Mouse (Mus musculus) cortical plate, adult 2 months (tissue): ENCODE measurements around the gene Pank4. TPM values are rescaled to one million over a fixed set of nuclear protein-coding genes. Genes with fewer than 3 reads are reported as not detected.
A peak's percentile ranks its signal among the peaks of the same experiment; 100 is the strongest.

Experiments
- H3K27ac ChIP-seq: fragments of 200-500 bp; 2 replicates; pipeline ENCODE4 v1.5.1; 2012; ENCODE audit warnings: low read length, control low read depth, inconsistent platforms; ENCODE audit not compliant: insufficient read depth
- H3K4me1 ChIP-seq: fragments of 200-500 bp; 2 replicates; pipeline ENCODE4 v1.6.1; 2011; ENCODE audit warnings: low read length; ENCODE audit not compliant: control insufficient read depth, insufficient read depth
- H3K4me3 ChIP-seq: fragments of 200-500 bp; 2 replicates; pipeline ENCODE4 v1.5.1; 2011; ENCODE audit warnings: mild to moderate bottlenecking, low read length, control low read depth; ENCODE audit not compliant: insufficient read depth
- CTCF ChIP-seq: fragments of 200-500 bp; IDR thresholded peaks from 2 replicates; pipeline ENCODE4 v1.5.1; 2011; ENCODE audit warnings: mild to moderate bottlenecking, control low read depth, low read length; ENCODE audit not compliant: insufficient read depth; ENCODE audit errors: extremely low read depth
- POLR2A ChIP-seq: fragments of 200-500 bp; IDR thresholded peaks from 2 replicates; pipeline ENCODE4 v1.6.1; 2011; ENCODE audit warnings: mild to moderate bottlenecking, low read length, control low read depth; ENCODE audit not compliant: insufficient read depth; ENCODE audit errors: extremely low read depth
- polyA plus RNA-seq: library from polyadenylated mRNA; depleted of rRNA; stranded (reverse); fragments of >200 nt; gene quantifications from 2 replicates; pipeline ENCODE4 v1.2.3, GENCODE M21; 2012

The Pank4 gene
- polyA plus RNA-seq, 1 experiment, result 64.5 TPM

DNA sequence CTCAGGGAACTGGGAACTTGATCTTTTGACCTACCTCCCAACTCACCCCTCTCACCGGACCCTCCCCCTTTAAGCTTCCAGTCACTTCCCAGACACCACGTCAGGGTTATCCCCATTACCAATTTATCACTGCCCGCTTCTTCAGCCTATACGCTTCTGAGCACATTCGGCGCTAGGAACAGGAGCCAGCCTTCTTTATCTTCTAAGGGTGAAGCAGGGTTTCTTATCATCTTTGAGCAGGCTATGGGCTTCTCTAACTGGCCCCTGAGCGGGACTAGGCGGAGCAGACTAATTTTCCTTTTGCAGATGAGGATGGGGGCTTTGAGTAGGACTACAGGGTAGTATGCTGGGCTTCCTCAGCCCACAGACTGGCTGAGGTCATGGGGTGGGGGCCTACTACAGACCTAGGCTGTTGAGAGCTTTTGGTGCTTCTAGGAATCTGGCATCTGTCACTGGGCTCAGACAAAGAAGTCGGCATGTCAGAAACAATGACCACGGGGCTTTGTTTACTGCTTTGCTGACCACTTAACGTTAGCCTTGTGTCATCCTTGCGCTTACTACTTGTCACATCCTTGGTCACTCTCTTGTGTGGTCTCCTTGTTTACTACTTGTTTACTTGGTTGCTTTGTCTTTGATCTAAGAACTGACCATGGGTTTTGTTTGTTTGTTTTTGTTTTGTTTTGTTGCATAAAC is 35.4 kb upstream of the Pank4 start, which contains the start of gene Tnfrsf14:
Tnfrsf14 (minus strand) TSS at position 169 of the 693 bp plus-strand sequence.
- TF ChIP-seq CTCF, result no peak
- H3K4me3 ChIP-seq, result no peak within 1 kb of the TSS
- no peaks in the 10 kb centered on the region for H3K4me1 ChIP-seq
- H3K27ac ChIP-seq, result peak within 1 kb of the TSS; percentile 60

DNA sequence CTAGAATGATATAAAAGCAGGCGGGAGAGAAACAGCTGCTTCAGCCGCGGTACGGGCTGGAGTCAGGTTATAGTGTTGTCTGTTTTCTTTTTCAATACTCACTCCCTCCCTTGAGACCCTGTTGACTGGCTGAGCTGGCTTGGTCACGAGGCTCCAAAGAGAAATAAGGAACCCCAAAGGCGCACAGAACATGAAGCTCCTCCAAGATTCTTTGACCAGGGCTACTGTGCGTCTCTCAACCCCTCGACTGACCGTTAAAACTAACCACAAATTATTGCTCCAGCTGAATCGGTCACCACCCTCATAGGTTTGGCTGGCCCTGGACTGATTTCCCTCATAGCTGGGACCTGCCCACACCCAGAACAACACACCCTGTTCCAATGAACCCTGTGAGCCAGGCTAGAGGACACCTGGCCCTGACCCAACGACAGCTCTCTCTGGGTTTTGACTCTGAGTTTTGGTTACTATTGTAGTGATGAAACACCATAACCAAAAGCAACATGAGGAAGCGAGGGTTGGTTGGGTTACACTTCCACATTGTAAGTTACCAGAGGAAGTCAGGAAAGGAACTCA is 34.7 kb upstream of the Pank4 start:
- Histone ChIP-seq H3K27ac (peak overlapping the region; percentile 51; the same call in 1 of the 2 replicates), H3K4me3 (no peak overlapping the region), H3K4me1 (no peaks in the 10 kb centered on the region)
- no peak for TF ChIP-seq CTCF
- TF ChIP-seq POLR2A, result no peak

DNA sequence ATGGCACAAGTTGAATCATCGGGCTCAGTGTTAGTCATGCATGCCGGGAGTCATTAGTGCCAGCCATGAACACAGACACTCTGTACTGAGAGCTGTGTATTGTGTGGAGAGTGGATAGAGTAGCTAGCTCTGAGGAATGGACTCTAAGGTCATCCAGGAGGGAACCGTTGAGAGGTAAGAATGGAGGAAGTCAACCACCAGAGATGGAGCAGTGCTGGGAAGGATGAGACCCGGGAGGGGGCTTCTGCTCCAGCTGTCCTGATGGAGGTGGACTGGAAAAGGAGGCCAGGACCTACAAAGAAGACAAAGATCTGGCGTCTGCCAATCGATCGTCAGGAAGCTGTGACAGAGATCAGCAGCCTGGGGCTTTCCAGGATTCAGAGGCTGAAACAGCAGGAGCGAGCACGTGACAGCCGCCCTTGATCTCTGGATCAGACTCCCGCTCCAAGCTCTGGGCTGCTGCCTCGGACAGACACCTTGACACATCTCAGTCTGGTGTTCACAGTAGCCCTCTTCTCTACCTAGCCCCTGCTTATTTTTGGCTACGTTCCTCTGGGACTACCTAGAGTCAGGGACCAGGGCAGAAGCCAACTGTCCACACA is 30.5 kb upstream of the Pank4 start:
- no peak overlapping the region for H3K4me3 ChIP-seq
- peaks cover 2% of the 10 kb centered on the region; the same call in 1 of the 2 replicates for H3K4me1 ChIP-seq
- no peak overlapping the region for H3K27ac ChIP-seq
- TF ChIP-seq POLR2A (no peak), CTCF (no peak)

DNA sequence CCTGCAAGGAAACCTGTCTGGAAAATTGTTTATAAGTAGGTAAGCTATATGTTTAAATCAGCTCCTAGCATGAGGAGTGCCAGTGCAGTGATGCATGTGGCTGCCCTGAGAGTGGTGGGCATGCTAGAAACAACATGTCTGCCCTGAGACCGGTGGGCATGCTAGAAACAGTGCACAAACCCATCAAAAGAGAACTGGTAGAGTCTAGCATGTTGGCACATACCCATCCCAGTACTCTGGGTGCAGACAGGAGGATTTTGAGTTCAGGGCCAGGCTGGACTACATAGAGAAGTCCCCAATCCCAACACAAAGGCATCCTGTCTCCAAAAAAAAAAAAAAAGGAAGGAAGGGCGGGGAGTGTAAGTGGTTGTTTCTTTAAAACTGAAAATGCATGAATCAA is 29.1 kb upstream of the Pank4 start:
- Histone ChIP-seq H3K27ac (no peak overlapping the region), H3K4me1 (peaks cover 2% of the 10 kb centered on the region; the same call in 1 of the 2 replicates), H3K4me3 (no peak overlapping the region)
- TF ChIP-seq POLR2A, result no peak
- no peak for TF ChIP-seq CTCF

DNA sequence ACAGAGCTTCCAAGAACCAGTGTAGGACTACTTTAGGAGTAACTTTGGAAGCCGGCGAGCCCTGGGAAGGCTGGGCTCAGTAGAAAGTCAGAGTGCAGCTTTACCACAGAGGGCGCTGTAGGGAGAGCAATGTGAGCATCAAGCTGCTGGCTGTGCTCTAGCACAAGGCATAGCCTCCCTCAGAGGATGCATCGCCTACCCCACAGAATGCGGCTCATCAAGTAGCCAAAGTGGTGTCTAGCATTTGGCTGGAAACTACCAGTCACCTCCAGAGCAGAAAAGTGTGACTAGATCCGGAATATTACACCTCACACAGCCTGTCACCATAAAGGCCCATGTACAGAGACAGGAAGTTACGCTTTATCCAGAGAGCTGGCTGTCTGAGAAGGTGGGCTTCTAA is 28.1 kb upstream of the Pank4 start:
- TF ChIP-seq CTCF (no peak), POLR2A (no peak)
- peaks cover 2% of the 10 kb centered on the region; the same call in 1 of the 2 replicates for H3K4me1 ChIP-seq
- no peak overlapping the region for H3K27ac ChIP-seq
- no peak overlapping the region for H3K4me3 ChIP-seq

- TF ChIP-seq CTCF (no peak), POLR2A (no peak)
- Histone ChIP-seq H3K4me3 (no peak overlapping the region), H3K27ac (no peak overlapping the region), H3K4me1 (peaks cover 2% of the 10 kb centered on the region; the same call in 1 of the 2 replicates)
Observed at GRCm38 (mm10) chr4:154936542-154937255, 27.2 kb upstream of the Pank4 start.

DNA sequence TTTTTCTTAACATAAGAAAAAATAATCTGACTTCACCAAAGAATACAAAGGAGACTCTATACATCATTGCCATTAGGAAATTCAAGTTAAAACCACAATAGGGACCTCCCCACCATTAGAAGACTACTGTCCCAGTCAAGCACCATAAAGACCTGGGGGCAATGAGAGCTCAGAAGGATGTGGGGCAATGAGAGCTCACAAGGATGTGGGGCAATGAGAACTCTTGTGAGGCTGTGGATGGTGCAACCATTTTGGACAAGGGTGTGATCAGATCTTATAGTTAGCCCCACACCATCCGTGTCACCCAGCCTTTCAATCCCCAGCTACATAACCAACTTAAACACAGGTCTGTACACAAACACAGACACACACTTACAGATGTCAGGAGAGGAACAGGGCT is 26.2 kb upstream of the Pank4 start:
- TF ChIP-seq CTCF (no peak), POLR2A (no peak)
- H3K4me3 ChIP-seq, result no peak overlapping the region
- no peak overlapping the region for H3K27ac ChIP-seq
- peaks cover 2% of the 10 kb centered on the region; the same call in 1 of the 2 replicates for H3K4me1 ChIP-seq

- peaks cover 2% of the 10 kb centered on the region; the same call in 1 of the 2 replicates for H3K4me1 ChIP-seq
- H3K27ac ChIP-seq, result no peak overlapping the region
- TF ChIP-seq POLR2A, result no peak
- TF ChIP-seq CTCF, result no peak
- H3K4me3 ChIP-seq, result no peak overlapping the region
Observed at GRCm38 (mm10) chr4:154940156-154940555, 23.8 kb upstream of the Pank4 start.

GRCm38 (mm10) chr4:154941831-154942230 is 22.1 kb upstream of the Pank4 start:
- Histone ChIP-seq H3K27ac (no peak overlapping the region), H3K4me3 (no peak overlapping the region), H3K4me1 (no peaks in the 10 kb centered on the region)
- TF ChIP-seq POLR2A (no peak), CTCF (no peak)
